Mouse (Mus musculus) right cerebral cortex, adult 2 months (tissue): ENCODE results near the gene Lmnb2.

Experiments
- DNase-seq, 2 experiments: peaks; one replicate each; pipeline ENCODE4 v3.0.0; 2021 to 2022; ENCODE audit warnings: low spot score in 2 of 2

Lmnb2 gene

DNA sequence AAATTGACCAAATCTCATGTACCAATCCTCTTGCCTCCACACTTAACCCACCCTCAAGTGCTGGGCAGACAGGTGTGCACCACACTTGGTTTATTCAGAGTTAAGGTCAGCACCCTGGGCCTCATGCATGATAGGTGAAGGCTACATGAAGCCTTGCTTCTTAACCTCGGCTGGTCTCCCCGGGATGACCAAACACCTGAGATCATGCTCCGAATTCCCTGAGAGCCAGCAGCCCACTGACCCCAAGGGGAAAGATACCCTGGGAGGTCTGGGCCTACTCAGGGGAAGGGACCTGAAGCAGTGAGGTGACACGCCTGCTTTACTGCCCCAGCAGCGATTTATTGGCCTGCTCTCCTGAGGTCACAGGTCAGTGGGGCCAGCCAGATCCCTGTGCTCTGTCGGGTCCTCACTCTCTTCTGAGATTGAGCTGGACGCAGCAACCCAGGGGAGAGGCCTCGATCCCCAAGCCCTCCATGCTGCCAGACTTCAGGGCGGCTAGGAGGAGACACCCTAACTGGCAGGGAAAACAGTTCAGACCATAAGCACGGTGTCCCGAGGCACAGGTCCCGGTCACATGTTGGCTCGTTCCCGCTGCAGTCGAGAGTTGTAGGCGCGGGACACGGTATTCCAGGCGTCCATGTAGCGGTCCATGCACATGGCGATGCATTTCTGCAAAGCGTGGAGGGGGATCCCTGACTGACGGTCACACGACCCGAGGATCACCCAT lies 18.3 kb downstream of the Lmnb2 start:
- no peak for DNase-seq

- DNase-seq = no peak
These were observed 19.0 kb downstream of the Lmnb2 start for GRCm38 (mm10) chr10:80899074-80899473.

DNA sequence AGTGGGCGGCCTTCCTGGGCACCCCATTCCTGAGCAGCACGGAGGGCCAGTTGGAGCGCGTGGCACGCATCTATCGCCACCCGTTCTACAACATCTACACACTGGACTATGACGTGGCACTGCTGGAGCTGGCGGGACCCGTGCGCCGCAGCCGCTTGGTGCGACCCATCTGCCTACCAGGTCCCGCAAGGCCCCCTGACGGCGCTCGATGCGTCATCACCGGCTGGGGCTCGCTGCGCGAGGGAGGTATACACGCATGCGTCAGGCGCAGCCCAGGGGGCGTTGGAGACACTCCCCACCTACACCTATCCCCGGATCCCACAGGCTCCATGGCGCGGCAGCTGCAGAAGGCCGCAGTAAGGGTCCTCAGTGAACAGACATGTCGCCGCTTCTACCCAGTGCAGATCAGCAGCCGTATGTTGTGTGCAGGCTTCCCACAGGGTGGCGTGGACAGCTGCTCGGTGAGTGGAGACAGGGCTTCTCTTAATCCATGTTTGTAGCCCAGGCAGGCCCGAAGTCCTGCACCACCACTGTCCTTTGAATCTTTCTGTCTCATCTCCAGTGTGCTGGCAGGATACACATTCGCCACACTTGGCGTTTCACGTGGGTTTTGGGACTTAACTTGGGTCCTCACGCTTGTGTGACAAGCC lies 20.1 kb downstream of the Lmnb2 start:
- DNase-seq = peak; percentile 77

DNA sequence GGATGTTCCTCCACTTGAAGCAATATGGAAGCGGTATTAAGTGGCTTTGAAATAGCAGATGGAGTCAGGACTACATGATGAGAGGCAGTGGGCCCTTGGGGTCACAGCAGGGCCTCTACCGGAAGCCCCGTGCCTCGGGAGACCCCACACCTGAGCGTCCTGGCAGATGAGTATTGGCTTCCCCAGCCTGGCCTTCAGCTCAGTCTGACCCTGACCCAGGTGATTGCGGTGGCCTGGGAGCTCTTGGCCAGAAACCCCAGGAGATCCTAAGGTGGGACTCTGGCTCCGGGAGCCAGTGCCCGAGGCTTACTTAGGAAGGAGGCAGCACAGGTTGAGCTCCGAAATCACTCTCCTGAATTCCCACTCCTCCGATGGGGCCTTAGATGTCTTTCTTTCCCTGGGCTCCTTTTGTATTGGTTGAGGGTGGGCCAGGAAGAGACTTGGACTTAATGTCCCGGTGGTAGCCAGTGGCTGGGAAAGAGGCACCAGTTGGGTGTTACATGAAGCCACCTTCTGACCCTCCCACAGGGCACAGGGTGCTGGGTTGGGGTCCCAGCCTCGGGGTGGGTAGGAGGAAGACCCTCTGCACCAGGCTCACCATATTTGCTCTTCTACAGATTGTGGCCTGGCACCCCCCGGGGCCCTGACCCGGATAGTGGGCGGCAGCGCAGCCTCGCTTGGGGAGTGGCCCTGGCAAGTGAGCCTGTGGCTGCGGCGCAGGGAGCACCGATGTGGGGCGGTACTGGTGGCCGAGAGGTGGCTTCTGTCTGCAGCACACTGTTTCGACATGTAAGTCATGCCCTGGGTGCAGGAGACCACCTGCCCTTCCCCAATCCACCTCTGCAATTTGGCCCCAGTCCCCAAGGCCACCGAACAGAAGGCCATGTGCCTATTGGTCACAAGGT lies 21.2 kb downstream of the Lmnb2 start:
- DNase-seq = no peak

- no peak for DNase-seq
These were observed 22.3 kb downstream of the Lmnb2 start for GRCm38 (mm10) chr10:80895697-80896096.

DNA sequence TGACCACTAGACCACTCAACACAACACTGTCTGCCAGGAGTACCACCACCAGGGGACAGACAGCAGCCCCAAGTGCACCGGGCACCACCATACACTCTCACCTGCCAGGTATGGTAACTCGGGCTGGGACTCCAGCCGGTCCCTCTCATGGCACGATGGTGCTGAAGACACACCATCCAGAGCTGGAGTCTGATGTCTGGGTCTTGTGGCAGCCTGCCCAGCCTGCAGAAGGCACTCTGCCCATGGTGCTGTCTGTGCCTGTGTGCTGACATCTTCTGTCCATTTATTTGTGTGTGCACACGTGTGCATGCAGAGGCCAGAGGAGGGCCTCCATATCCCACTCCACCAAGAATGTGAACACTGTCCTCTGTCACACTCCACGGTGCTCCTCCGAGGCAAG lies 22.9 kb downstream of the Lmnb2 start:
- no peak for DNase-seq

GRCm38 (mm10) chr10:80887181-80887580 lies 30.9 kb downstream of the Lmnb2 start:
- DNase-seq = no peak

- peak; percentile 60 to 67 for DNase-seq
These were observed 36.7 kb downstream of the Lmnb2 start for GRCm38 (mm10) chr10:80881301-80881700.

GRCm38 (mm10) chr10:80880901-80881300 lies 37.1 kb downstream of the Lmnb2 start:
- no peak for DNase-seq

DNA sequence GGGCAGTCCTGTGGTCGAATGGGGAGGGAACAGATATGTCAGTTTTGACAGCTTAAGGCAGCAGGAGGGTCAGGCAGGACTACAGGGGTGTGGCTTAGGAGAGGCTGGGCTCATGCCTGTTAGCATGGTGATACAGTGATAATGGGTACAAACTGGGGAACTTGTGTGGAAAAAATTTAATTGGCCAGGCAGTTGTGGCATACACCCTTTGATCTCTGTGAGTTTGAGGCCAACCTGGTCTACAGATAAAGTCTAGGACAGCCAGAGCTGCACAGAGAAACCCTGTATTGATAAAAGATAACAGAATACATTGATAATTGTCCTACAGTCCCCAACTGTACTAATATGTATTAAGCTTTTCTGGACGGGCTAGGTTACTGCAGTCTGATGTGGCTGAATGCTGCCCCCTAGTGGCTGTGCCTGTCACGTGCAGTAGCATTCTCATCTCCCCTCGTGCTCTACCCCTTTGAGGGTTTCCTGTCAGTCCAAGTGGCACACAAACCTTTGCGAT lies 37.9 kb downstream of the Lmnb2 start:
- DNase-seq = peak; percentile 48 to 71

DNA sequence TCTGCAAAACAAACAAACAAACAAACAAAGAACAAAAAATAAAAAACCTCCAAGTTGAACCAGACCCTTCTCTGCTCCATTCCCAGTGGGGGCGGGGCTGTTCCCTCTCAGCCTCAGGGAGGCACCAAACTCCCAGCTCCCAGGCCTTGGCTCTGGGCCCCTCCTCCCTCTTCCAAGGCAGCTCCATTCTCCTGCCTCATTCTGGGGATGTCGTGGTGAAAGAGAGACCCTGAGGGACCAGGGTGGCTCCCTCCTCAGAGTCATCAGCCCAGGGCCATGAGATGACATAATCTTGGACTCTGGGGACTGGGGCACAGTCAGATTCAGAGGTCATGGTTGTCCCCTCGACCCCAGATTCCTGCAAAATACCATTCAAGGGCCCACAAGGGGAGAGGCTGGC lies 41.5 kb downstream of the Lmnb2 start:
- no peak for DNase-seq

GRCm38 (mm10) chr10:80876028-80876427 lies 42.0 kb downstream of the Lmnb2 start:
- peak; percentile 69 to 80 for DNase-seq

DNA sequence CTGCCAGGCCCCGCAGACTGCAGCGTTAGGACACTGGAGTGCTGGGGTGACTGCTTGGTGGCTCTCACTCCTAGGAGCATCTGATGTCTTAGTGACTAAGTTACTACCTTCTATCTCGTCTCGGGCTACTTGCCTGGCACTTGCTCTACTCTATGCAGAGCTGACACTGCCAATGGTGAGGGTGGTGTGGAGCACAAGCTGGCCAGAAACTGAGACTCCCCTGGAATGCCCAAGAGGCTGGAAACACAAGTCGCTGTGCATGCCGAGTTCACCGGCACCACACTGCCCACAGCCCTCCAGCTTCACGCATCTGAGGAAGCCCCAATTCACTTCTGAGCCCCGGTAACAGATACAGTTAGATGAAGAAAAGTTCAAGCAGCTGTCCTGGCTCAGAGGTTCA lies 44.0 kb downstream of the Lmnb2 start:
- no peak for DNase-seq

- DNase-seq = no peak
These were observed 46.5 kb downstream of the Lmnb2 start, which contains the start of gene Tmprss9 for GRCm38 (mm10) chr10:80871581-80871980. TSS of gene Tmprss9 (plus strand) at chr10:80871848.

DNA sequence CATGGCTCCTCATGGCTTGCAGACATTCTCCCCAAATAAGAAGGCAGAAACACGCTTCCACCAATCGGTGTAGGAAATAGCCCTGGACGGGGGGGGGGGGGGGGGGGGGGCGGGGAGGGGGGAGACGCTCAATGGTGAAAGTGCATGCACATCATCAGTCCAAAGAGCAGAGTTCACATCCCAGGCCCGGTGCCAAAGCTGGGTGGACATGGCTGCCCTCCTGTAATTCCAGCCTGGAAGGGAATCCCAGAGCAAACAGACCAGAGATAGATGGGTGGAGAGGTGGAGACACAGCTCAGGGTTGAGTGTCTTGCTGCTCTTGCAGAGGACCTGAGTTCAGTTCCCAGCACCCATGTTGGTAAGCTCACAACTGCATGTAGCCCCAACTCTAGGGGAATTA lies 47.1 kb downstream of the Lmnb2 start:
- no peak for DNase-seq

DNA sequence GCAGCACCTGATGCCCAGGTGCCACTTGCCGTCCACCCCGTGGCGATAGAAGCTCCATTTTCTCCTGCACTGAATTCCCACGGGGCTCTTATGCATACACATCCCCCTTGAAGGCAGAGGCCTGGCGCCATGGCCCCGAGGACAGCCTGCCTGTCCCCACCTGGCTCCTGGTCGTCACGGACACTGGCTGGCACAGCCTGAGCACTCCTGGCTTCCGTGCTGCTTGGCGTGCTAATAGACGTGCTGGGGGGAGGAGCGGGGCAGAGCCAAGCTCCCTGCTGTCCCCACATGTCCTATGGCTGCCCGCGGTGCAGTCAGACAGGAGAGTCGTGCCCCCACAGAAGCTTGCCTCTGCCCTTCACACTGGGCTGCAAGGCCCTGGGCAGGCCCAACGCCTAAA lies 53.6 kb downstream of the Lmnb2 start:
- DNase-seq = no peak

DNA sequence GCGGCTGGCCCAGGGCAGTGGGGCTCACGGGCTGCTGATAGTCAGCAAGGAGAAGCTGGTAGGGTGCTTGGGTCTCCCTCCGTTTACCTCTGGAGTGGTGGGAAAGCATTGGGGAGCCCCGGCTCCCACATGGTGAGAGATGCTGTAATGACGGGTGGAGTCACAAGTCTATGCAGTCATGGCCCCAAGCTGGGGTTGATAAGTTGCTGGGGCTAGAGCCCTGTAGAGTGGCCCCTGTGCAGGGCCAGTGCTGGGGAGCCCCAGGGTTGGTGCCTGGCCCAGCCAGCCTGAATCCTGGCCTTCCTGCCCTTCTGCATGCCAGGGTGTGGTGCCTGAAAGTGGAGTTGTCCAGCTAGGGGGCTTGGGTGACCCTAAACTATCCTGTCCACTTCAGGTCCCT lies 55.7 kb downstream of the Lmnb2 start:
- no peak for DNase-seq

- DNase-seq = no peak
These were observed 59.6 kb downstream of the Lmnb2 start for GRCm38 (mm10) chr10:80858350-80858935.

GRCm38 (mm10) chr10:80857848-80858247 lies 60.2 kb downstream of the Lmnb2 start:
- no peak for DNase-seq

- no peak for DNase-seq
These were observed 60.7 kb downstream of the Lmnb2 start for GRCm38 (mm10) chr10:80857386-80857785.

- DNase-seq = no peak
These were observed 61.1 kb downstream of the Lmnb2 start for GRCm38 (mm10) chr10:80856908-80857307.

DNA sequence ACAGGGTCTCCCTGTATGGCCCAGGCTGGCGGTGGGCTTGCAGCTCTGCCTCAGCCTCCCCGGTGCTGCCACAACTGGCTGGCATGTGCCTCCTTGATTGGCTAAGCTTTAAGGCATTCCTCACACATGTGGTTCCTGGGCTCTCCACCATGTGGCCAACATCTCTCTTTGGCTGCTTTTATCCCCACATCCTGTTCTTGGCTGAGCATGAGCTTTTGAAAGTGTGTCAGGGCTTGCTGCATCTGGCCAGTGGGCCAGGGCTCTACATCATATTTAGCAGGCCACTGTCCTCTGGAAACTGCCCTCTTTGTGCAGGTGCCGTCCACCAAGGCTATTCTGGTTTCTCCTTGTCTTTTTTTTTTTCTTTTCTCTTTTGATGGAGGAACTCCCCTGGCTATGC lies 61.8 kb downstream of the Lmnb2 start:
- DNase-seq = peak in 1 of 2 experiments; percentile 39
